Comparison of ENCODE assay signal across 27 mouse cellular contexts in the genomic region with DNA sequence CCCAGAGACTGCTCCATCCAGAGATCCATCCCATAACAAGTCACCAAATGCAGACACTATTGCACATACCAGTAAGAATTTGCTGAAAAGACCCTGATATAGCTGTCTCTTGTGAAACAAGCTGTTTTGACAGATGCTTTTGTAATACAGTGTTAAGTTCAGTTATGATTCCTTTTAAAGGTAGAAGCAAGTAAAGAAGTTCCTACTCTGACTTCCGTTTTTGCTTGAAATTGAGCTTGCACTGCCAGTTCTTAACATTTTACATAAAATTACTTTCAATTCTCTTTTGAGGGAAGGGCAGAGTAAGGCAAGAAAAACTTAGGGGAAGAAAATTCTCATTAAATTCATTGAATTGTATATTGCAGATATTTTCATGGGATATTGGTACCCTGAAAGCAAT.
"Had no signal": no experiment of that assay in that cellular context is flagged by ENCODE, and none has a peak within 500 bp of the region (broad histone marks: within the 10 kb centered on the region; RNA-seq: fewer than 3 reads in every experiment).

No protein-coding gene starts in this region.

- H3K9me3 ChIP-seq: heart, embryonic 10.5 days; heart, embryonic 12.5 days; hindbrain, embryonic 10.5 days; hindbrain, embryonic 12.5 days; intestine, embryonic 15.5 days; kidney, embryonic 15.5 days; limb, embryonic 10.5 days; limb, embryonic 12.5 days; liver, embryonic 13.5 days; liver, embryonic 15.5 days had no signal

- H3K27me3 ChIP-seq: heart, embryonic 12.5 days; hindbrain, embryonic 12.5 days; intestine, embryonic 15.5 days; kidney, embryonic 15.5 days; limb, embryonic 12.5 days; liver, embryonic 13.5 days; liver, embryonic 15.5 days had no signal

- H3K36me3 ChIP-seq: heart, embryonic 10.5 days; heart, embryonic 12.5 days; hindbrain, embryonic 10.5 days; hindbrain, embryonic 12.5 days; intestine, embryonic 15.5 days; kidney, embryonic 15.5 days; limb, embryonic 10.5 days; limb, embryonic 12.5 days; liver, embryonic 13.5 days; liver, embryonic 15.5 days had no signal

- H3K4me3 ChIP-seq: heart, embryonic 10.5 days; heart, embryonic 12.5 days; hindbrain, embryonic 10.5 days; hindbrain, embryonic 12.5 days; intestine, embryonic 15.5 days; kidney, embryonic 15.5 days; layer of hippocampus, adult 2 months; left cerebral cortex, adult 2 months; limb, embryonic 10.5 days; limb, embryonic 12.5 days; liver, embryonic 13.5 days; liver, embryonic 15.5 days had no signal

- H3K27ac ChIP-seq: heart, embryonic 10.5 days; hindbrain, embryonic 10.5 days; hindbrain, embryonic 12.5 days; hindbrain, embryonic 14.5 days; intestine, embryonic 15.5 days; kidney, embryonic 15.5 days; kidney, postnatal 0 days; layer of hippocampus, adult 2 months; left cerebral cortex, adult 2 months; limb, embryonic 10.5 days; limb, embryonic 12.5 days; liver, embryonic 13.5 days; liver, embryonic 15.5 days had no signal

- ATAC-seq: hindbrain, embryonic 16.5 days; inflammation-experienced regulatory T-cells, adult 6 months; intestine, embryonic 15.5 days had no signal

- H3K9ac ChIP-seq: heart, embryonic 12.5 days; hindbrain, embryonic 12.5 days; hindbrain, embryonic 14.5 days; intestine, embryonic 15.5 days; kidney, embryonic 15.5 days; limb, embryonic 12.5 days; liver, embryonic 13.5 days; liver, embryonic 15.5 days had no signal

- DNase-seq: gastrocnemius, postnatal 14 days; gastrocnemius, postnatal 36 days; heart, adult 18-20 months; heart, postnatal 10 days; heart, postnatal 4 days; kidney, adult 11 months; kidney, adult 2 months; kidney, adult 9 months; kidney, postnatal 25 days; kidney, postnatal 4 days; liver; liver, embryonic 13.5 days had no signal

- H3K4me2 ChIP-seq: heart, embryonic 12.5 days; hindbrain, embryonic 12.5 days; hindbrain, embryonic 14.5 days; intestine, embryonic 15.5 days; kidney, embryonic 15.5 days; limb, embryonic 12.5 days; liver, embryonic 13.5 days; liver, embryonic 15.5 days had no signal

- H3K4me1 ChIP-seq: heart, embryonic 10.5 days; heart, embryonic 12.5 days; hindbrain, embryonic 10.5 days; hindbrain, embryonic 12.5 days; intestine, embryonic 15.5 days; kidney, embryonic 15.5 days; limb, embryonic 10.5 days; limb, embryonic 12.5 days; liver, embryonic 13.5 days; liver, embryonic 15.5 days had no signal
